Mouse (Mus musculus): Measurements from ENCODE around the gene Smap2.

DNA sequence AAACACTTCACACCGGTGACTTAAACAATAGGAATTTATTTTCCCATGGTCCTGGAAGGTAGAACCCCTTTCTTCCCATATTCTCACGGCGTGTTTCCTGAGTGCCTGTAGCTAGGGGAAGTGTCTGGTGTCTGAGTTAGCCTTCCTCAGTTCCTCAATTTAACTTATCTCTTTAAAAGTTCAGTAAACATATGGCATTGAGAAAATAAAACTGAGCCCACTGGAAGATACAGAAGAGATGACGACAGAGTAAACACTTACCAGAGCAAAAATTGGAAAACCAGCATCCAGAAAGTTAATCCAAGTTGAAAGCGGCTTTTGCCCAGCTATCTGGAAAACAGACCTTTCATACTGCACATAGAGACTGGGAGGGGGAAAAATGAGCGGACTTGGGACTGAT is 64.9 kb downstream of the Smap2 start:
- no peak for TF ChIP-seq POLR2A (IDR thresholded peaks at IDR 0.05; ENCODE audit: insufficient read depth, low read depth, low read length)
- no peak for TF ChIP-seq CTCF (IDR thresholded peaks at IDR 0.05; ENCODE audit: insufficient read depth, low read depth, low read length)
